Mouse (Mus musculus): Measurements from ENCODE around the gene Mef2c.
A peak's percentile ranks its signal among the peaks of the same experiment; 100 is the strongest.

Gene Mef2c

DNA sequence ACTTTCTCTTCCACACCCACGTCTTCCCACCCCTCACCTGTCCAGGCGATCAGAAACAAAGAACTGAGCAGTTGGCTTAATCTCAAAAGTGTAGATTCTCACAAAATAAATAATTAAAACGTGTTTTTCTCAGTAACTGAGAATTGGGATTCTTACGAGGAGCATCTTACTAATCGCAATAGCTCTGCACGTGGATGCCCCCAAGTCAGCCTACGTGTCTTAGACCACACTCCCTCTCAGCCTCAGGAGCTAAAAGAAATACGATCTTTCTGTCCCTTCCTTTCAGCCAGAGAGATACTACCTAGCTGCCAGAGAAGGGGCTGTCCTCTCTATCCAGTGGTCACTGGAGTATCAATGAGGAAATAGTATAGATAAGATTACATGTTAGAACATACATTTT lies 106.3 kb downstream of the Mef2c start:
- DNase-seq (ENCODE audit: low spot score): no peak

DNA sequence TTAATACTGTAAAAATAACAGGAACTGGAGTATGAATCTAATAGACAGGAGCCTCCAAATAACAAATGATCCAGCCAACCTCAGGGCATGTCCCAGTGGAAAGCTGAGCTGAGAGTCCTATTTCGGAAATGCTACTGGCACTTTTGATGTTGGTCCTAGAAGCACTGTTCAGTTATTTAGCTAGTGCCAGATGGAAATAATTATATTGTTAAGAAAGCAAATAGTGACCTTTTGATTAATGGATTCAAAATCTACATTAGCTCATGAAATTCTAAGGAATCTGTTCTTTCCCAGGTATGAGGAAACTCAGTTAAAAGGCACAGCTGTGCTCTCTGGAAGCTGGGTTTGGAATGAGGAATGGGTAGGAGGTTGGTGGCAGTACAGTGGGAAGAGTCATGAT lies 108.4 kb downstream of the Mef2c start:
- no peak for DNase-seq (ENCODE audit: low spot score)

DNA sequence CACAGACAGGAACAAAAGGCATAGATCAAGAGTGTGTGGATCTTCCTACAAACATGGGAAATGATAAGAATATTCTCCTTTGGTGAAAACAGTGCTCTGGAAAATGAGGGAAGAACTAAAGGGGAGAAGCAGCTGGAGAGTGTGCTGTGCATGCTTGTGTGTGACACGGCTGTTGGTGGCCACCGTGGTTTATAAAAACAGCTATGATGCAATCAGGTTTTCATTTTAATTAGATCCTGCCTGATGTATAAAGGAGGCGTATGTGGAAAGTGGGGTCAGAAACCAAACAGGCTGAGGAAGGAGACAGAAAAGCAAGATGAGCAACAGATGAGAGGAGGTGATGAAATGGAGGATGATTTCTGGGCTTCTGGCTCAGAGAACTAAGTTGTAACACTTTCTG lies 112.0 kb downstream of the Mef2c start:
- no peak for DNase-seq (ENCODE audit: low spot score)

DNA sequence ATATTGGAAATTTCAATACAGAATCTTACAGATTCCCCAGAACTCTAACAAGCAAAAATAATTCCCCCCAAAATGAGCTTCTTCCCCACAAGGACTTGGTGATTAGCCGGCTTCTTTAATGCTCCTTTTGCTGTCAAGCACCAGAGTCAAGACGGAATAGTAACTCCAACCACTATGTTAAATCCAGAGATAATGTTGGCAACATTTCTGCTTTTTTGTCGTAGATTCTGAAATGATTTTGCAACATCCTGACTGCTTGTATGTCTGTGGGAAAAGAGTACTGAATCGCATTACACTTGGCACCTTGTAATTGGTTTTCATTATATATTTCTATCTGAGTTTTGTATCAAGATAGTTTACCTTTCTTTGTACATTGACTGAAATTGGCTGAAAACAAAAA lies 120.8 kb downstream of the Mef2c start:
- no peak for DNase-seq (ENCODE audit: low spot score)

DNA sequence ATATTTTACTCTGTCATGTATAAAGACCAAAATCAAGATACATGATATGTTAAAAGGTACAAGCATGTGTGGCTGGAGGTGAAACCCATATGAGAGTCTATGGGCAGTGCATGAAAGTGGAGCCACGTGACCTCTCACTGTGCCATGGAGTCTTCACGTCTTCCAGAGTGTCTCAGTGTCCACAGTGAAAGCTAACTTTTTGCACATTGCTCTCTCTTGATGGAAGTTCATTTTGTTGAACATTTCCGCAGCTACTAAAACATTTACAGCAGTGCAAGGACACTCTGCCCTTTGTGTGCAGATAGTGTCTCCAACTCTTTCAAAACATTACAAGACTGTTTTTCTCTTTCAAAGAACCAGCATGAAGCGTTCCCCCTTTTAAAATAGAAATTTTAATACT lies 123.6 kb downstream of the Mef2c start:
- DNase-seq (ENCODE audit: low spot score): no peak

DNA sequence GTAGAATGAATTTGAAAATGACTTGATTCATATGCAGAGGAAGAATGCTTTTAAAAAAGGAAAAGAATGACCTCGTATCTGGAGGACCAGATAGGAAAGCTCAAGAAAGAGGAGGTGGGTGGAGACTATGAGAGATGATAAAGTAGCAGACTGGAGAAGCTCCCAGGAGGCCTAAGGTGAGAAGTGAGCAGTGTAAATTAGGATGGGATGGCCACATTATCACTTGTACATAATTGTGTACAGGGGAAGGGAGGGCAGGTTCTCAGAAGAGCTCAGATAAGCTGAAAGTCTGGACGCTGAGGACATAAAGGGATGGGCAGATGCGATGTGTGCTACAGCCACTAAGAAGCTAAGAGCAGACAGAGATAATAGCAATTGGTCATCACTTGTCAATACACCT lies 124.3 kb downstream of the Mef2c start:
- DNase-seq (ENCODE audit: low spot score): no peak

DNA sequence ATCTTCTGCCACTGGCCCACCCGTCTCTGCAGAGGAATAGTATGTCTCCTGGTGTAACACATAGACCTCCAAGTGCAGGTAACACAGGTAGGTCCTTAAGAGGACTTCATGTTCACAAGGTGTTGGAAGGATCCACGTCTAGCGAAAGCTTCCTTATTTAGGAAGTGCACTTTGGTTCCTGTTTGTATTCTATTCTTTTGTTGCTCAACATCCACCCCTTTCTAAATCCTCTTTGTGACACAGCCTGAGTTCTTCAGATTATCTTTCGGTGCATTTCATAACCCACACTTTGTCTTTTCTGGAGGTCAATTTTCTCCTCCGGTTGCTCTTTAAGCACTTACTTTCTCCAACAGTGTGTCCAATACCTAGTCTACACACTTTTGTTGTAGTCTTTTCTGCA lies 129.3 kb downstream of the Mef2c start:
- DNase-seq (ENCODE audit: low spot score): no peak

- no peak for DNase-seq (ENCODE audit: low spot score)
These were observed 131.4 kb downstream of the Mef2c start for GRCm38 (mm10) chr13:83635218-83635617.

GRCm38 (mm10) chr13:83637666-83638065 lies 133.8 kb downstream of the Mef2c start:
- DNase-seq (ENCODE audit: low spot score): no peak

GRCm38 (mm10) chr13:83638735-83639134 lies 134.9 kb downstream of the Mef2c start:
- DNase-seq (ENCODE audit: low spot score): no peak

GRCm38 (mm10) chr13:83649051-83649450 lies 145.2 kb downstream of the Mef2c start:
- no peak for DNase-seq (ENCODE audit: low spot score)

DNA sequence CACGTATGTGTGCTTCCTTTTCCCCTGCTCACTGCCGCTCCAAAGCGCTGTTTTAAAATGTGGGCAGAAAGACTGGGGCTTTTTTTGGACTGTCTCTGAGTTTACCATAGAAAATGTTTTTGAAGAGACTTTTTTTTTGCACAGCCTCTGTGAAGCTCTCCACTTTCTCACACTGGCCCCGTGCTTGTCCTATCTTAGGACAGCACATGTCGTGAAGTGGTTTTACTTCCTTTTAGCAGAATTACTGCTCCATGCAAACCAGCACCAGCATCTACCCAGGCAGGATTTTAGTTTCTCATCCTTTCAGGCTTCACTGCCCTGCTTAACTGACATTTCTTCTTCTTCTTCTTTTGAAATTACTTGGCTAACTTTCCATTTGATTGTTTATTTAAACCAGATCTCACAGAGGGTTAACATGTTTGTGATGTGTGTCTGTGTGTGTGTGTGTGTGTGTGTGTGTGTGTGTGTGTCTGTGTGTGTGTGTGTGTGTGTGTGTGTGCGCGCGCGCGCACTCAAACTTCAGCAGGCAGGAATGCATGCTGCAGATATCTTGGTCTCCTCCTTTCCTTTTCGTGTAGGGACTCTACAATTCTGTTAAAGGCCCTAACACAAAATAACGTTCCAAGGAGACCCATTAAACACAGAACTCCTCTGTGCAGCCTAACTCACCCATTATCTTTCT lies 146.1 kb downstream of the Mef2c start:
- no peak for DNase-seq (ENCODE audit: low spot score)

GRCm38 (mm10) chr13:83650807-83651206 lies 147.0 kb downstream of the Mef2c start:
- no peak for DNase-seq (ENCODE audit: low spot score)

- DNase-seq (ENCODE audit: low spot score): no peak
These were observed 148.2 kb downstream of the Mef2c start for GRCm38 (mm10) chr13:83651941-83652548.

DNA sequence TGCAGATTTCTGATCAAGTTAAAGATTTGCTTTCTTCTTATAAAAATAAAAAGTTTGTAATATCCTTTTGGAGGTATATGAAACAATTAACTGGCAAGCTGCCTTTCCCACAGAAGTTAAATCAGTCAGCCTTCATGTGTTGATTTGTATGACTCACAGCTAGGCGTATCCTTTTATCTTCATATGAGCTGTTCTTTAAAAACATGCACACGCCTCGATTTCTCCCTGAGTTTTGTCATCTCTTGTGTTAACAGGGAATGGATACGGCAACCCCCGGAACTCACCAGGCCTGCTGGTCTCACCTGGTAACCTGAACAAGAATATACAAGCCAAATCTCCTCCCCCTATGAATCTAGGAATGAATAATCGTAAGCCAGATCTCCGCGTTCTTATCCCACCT lies 148.7 kb downstream of the Mef2c start:
- no peak for DNase-seq (ENCODE audit: low spot score)

GRCm38 (mm10) chr13:83654889-83655769 lies 151.3 kb downstream of the Mef2c start:
- peak; percentile 91 for DNase-seq (ENCODE audit: low spot score)

DNA sequence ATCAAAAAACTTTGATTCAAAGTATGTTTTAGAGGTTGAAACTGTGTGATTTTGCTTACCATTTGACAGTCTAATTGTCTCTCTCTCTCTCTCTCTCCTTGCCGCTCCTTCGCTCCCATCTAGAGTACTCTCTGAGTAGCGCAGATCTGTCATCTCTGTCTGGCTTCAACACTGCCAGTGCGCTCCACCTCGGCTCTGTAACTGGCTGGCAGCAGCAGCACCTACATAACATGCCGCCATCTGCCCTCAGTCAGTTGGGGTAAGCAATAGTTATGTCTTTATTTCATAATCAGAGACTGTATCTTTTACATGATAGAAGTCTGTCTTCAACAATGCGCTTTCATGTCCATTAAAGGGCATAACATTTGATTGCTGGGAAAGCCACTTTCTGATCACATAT lies 152.3 kb downstream of the Mef2c start:
- DNase-seq (ENCODE audit: low spot score): no peak

DNA sequence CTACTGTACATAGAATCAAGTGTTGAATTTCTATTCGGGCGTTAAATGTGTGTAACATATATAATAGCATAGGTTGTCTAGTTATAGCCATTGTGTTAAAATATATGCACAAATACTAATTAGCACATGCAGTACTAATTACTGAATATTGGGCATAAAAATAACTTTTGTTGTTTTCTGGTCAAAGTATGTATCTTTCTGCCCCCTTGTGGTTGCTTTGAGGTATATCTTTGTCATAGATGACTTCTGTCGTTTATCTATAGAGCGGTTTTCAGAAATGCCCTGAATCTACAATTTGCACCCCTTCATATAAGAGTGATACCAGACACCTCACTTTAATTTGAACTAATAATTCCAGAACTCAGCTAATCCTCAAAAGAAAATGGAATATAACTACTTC lies 152.9 kb downstream of the Mef2c start:
- no peak for DNase-seq (ENCODE audit: low spot score)

DNA sequence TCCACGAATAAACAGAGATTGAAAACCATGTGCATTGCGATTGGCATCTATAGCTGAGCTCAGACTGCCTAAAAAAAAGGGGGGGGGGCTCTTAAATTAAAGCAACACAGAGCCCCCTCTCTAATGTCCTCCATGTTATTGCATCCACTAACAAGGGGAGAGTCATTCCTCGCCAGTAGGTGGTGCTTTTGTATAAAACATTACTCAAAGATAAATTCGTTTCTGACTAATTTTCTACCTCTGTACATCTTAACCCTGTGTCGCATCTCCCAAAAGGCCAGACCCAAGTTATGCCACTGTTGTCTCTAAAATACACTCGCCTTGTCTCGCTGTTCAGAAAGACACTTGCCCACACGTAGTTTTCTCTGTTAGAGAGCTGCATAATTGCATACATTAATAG lies 156.9 kb downstream of the Mef2c start:
- DNase-seq (ENCODE audit: low spot score): no peak

DNA sequence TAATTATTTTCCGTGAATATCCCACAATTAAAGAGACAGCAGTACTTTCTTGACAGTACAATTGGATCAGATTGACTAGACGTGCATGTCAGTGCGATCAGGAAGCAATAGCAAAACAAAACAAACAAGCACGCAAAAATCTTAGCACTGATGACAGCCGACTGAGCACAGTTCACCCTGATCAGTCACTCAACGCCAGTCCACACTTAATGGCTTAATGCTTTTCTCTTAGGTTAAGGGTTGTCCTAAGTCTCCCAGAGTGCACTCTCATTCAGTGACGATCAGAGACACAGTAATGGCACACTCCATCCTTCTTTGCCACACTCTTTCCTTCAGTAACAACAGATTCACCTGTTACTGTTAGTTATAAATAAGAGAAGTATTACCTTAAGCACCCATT lies 157.3 kb downstream of the Mef2c start:
- DNase-seq (ENCODE audit: low spot score): no peak

DNA sequence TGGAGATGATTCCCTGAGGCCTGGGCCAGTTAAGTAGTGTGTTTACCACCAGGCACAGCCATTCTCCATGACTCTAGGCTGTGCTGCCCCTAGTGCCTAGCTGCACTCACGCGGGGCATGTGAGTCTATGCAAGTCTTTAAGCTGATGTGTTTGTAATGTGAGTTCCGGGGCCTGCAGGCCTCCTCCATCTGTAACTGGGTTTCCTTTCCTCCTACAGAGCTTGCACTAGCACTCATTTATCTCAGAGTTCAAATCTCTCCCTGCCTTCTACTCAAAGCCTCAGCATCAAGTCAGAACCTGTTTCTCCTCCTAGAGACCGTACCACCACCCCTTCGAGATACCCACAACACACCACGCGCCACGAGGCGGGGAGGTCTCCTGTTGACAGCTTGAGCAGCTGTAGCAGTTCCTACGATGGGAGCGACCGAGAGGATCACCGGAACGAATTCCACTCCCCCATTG lies 158.3 kb downstream of the Mef2c start:
- DNase-seq (ENCODE audit: low spot score): no peak

GRCm38 (mm10) chr13:83666179-83666578 lies 162.3 kb downstream of the Mef2c start:
- DNase-seq (ENCODE audit: low spot score): no peak

GRCm38 (mm10) chr13:83667051-83667450 lies 163.2 kb downstream of the Mef2c start:
- no peak for DNase-seq (ENCODE audit: low spot score)
